Mouse (Mus musculus) mammary gland, adult 2 months (tissue): ENCODE data around the gene Acp7. TPM values are rescaled to one million over a fixed set of nuclear protein-coding genes. Genes with fewer than 3 reads are reported as not detected.

Experiments
- polyA plus RNA-seq: library from polyadenylated mRNA; depleted of rRNA; stranded (reverse); fragments of >200 nt; gene quantifications from 2 replicates; pipeline ENCODE4 v1.2.3, GENCODE M21; 2012; ENCODE audit warnings: low replicate concordance; rRNA removed

Gene Acp7
- polyA plus RNA-seq, result 1.3 TPM in 1 of 2 replicates, not detected in the other

DNA sequence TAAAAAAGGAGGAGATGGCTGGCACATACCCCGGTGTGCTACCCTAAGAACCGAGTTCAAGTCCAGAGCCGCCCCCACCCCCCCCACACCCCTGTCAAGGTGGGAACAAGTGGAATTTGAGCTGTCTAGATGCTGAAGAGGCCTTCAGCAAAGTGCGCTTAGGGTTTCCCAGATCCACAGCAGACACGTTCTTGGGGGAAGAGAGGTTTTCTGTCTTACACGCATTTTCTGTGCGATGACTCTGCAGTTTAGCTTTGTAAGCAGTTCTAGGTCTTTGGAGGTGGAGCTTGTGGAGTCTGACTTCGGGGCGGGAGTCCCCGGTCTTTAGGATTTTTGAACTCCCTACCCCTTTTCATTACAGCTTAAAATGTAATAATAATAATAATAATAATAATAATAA lies at the start of gene Acp7:
Acp7 (minus strand) TSS at position 260 of the 400 bp plus-strand sequence.

DNA sequence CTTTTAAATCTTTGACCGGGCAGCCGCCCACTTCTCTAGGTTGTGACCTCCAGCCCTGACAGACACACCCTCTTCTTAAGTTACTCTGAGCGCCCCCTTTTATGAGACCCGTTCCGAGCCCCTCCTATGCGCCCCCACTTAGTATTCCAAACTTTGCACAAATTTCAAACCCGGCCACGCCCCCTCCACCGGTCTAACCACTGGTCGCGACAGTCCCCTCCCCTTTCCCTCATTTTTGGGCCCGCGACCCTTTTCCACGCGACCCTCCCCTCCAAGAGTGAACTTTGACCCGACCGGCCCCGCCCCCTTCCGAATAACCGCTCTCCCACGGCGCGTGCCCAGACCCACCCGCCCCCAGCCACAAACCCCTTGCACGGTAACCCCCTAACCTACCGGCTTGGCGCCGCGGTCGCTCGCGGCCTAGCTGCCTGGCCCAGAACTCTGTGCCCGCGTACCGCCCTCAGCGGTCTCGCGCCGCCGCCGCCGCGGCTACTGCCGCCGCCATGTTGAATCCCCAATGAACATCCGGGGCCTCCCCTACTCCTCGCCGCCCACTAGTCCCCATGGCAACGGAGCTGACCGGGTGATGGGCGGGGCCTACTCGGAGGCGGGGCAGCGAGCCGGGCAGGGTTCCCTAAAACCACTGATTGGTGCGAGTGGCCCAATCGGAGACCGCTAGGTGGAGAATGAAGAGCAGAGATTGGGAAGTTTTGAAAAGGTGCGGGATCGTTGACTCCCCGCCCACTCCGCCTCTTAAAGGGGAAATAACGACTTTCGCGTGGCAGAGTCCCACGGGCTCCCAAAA lies 33.3 kb downstream of the Acp7 start, which contains the start of the genes Samd4b and Pak4:
Samd4b (minus strand) TSS at position 503 of the 805 bp plus-strand sequence.
Pak4 (minus strand) TSS at position 544 of the 805 bp plus-strand sequence.

Other genes with a start within 250 kb of the Acp7 start
- 54.4 and 58.2 TPM in 2 replicates for gene Med29, start 238.6 kb downstream of the Acp7 start, polyA plus RNA-seq
- 89.1 and 121 TPM in 2 replicates for gene Paf1, start 238.4 kb downstream of the Acp7 start, polyA plus RNA-seq
- 21.0 and 30.6 TPM in 2 replicates for gene Gmfg, start 193.9 kb downstream of the Acp7 start, polyA plus RNA-seq
- gene Lrfn1, start 179.4 kb downstream of the Acp7 start, polyA plus RNA-seq, result 3.9 and 9.0 TPM in 2 replicates
- not detected in 2 replicates for gene Ifnl2, start 120.9 kb downstream of the Acp7 start, polyA plus RNA-seq
- not detected in 2 replicates for gene Ifnl3, start 108.5 kb downstream of the Acp7 start, polyA plus RNA-seq
- gene Sycn, start 90.4 kb downstream of the Acp7 start, polyA plus RNA-seq, result 0.91 TPM in 1 of 2 replicates, not detected in the other
- 1.0 and 2.2 TPM in 2 replicates for gene Nccrp1, start 84.1 kb downstream of the Acp7 start, polyA plus RNA-seq
- 94.8 and 122 TPM in 2 replicates for gene Samd4b, start 33.2 kb downstream of the Acp7 start, polyA plus RNA-seq
- gene Pak4, start 33.1 kb downstream of the Acp7 start, polyA plus RNA-seq, result 17.6 and 40.2 TPM in 2 replicates
- gene Fbxo27, start 61.5 kb upstream of the Acp7 start, polyA plus RNA-seq, result 12.5 and 18.3 TPM in 2 replicates
- 4.6 and 7.5 TPM in 2 replicates for gene Fbxo17, start 85.5 kb upstream of the Acp7 start, polyA plus RNA-seq
- gene Mrps12, start 110.5 kb upstream of the Acp7 start, polyA plus RNA-seq, result 47.7 and 130 TPM in 2 replicates
- gene Sars2, start 110.7 kb upstream of the Acp7 start, polyA plus RNA-seq, result 25.3 and 32.9 TPM in 2 replicates
- not detected in 2 replicates for gene Ccer2, start 124.8 kb upstream of the Acp7 start, polyA plus RNA-seq
- gene Sirt2, start 135.4 kb upstream of the Acp7 start, polyA plus RNA-seq, result 79.4 and 91.0 TPM in 2 replicates
- 34.4 and 86.5 TPM in 2 replicates for gene Nfkbib, start 136.2 kb upstream of the Acp7 start, polyA plus RNA-seq
- gene Rinl, start 157.6 kb upstream of the Acp7 start, polyA plus RNA-seq, result 17.7 and 28.4 TPM in 2 replicates
- gene Hnrnpl, start 177.2 kb upstream of the Acp7 start, polyA plus RNA-seq, result 175 and 340 TPM in 2 replicates
- gene Ech1, start 193.9 kb upstream of the Acp7 start, polyA plus RNA-seq, result 446 and 756 TPM in 2 replicates
- 26.0 and 45.3 TPM in 2 replicates for gene Lgals4, start 202.5 kb upstream of the Acp7 start, polyA plus RNA-seq
- gene Lgals7, start 232.5 kb upstream of the Acp7 start, polyA plus RNA-seq, result 41.0 and 66.0 TPM in 2 replicates